ENCODE assay signal across 10 mouse cellular contexts in genomic region chr7:119875776-119876440, GRCm38 (mm10). TPM values are rescaled to one million over a fixed set of nuclear protein-coding genes. Genes with fewer than 3 reads are reported as not detected.
DNase-seq lines count a peak whose midpoint lies in the region; ATAC-seq lines count a peak whose summit lies in the region.
"Had no signal": no experiment of that assay in that cellular context is flagged by ENCODE, and none has a peak within 500 bp of the region (broad histone marks: within the 10 kb centered on the region; RNA-seq: fewer than 3 reads in every experiment).

No protein-coding gene starts in this region.

- H3K9me3 ChIP-seq in midbrain, embryonic 13.5 days, result no peaks in the 10 kb centered on the region
- H3K9me3 ChIP-seq: embryonic facial prominence, embryonic 12.5 days; liver, embryonic 13.5 days had no signal

- WGBS in midbrain, embryonic 13.5 days, result 62% methylated on average over 3 of the region's 3 CpGs

- no peak overlapping the region for H3K4me3 ChIP-seq in midbrain, embryonic 13.5 days (replicated peaks)
- H3K4me3 ChIP-seq: embryonic facial prominence, embryonic 12.5 days; liver, embryonic 13.5 days had no signal

- H3K4me1 ChIP-seq in midbrain, embryonic 13.5 days (replicated peaks), result peaks cover 15% of the 10 kb centered on the region
- H3K4me1 ChIP-seq: embryonic facial prominence, embryonic 12.5 days; liver, embryonic 13.5 days had no signal

- no peak for ATAC-seq in midbrain, embryonic 13.5 days

- H3K27me3 ChIP-seq in midbrain, embryonic 13.5 days, result no peaks in the 10 kb centered on the region
- H3K27me3 ChIP-seq: embryonic facial prominence, embryonic 12.5 days; liver, embryonic 13.5 days had no signal

- no peak overlapping the region; the same call in 1 of the 2 replicates for H3K27ac ChIP-seq in midbrain, embryonic 13.5 days
- H3K27ac ChIP-seq: embryonic facial prominence, embryonic 12.5 days; liver, embryonic 13.5 days had no signal

- H3K36me3 ChIP-seq in midbrain, embryonic 13.5 days, result peaks cover 15% of the 10 kb centered on the region
- H3K36me3 ChIP-seq: liver, embryonic 13.5 days had no signal

- H3K4me2 ChIP-seq in midbrain, embryonic 13.5 days (replicated peaks), result no peak overlapping the region
- H3K4me2 ChIP-seq: embryonic facial prominence, embryonic 12.5 days; liver, embryonic 13.5 days had no signal

- no peak overlapping the region for H3K9ac ChIP-seq in midbrain, embryonic 13.5 days (replicated peaks)
- H3K9ac ChIP-seq: embryonic facial prominence, embryonic 12.5 days; liver, embryonic 13.5 days had no signal

- DNase-seq in heart, adult 11 months, result peak; percentile 92
- DNase-seq in heart, postnatal 4 days, result no peak
- peak; percentile 70 for DNase-seq in adipocyte (ENCODE audit: low spot score)
- DNase-seq in cerebellum, postnatal 25 days, result peak; percentile 43 to 66
- DNase-seq in left cerebral cortex, adult 11 months (ENCODE audit: low spot score), result peak; percentile 65
- no peak for DNase-seq in spleen, postnatal 4 days (ENCODE audit: low spot score in 2 of 2)
- DNase-seq in urinary bladder, postnatal 14 days (ENCODE audit: low spot score), result no peak
- DNase-seq: liver, embryonic 13.5 days had no signal

RNA-seq across cellular contexts. Expression of gene Lyrm1, which starts 19.8 kb away (rescaled TPM):
- 1 to 10 TPM; 4.9 to 5.0 TPM for total RNA-seq in heart, postnatal 4 days (2021)
- polyA plus RNA-seq in midbrain, embryonic 13.5 days (2015; fragmentation: Nextera tagmentation; extraction: Ambion mirVana), result 17.3 and 17.9 TPM in 2 replicates

RNA-seq across cellular contexts. Expression of gene Dcun1d3, which starts 20.2 kb away (rescaled TPM):
- total RNA-seq in heart, postnatal 4 days (2021), result 10 to 100 TPM; 13.9 to 15.9 TPM
- polyA plus RNA-seq in midbrain, embryonic 13.5 days (2015; fragmentation: Nextera tagmentation; extraction: Ambion mirVana), result 18.8 and 18.9 TPM in 2 replicates

Comparison
In these comparisons a context has a peak if more than half of its experiments do, and no peak if none do; other contexts are left out.
1. DNase-seq: peak in heart, adult 11 months (single experiment), adipocyte (single experiment), cerebellum, postnatal 25 days (2 of 2) and left cerebral cortex, adult 11 months (single experiment); none in heart, postnatal 4 days (single experiment), spleen, postnatal 4 days (0 of 2) and urinary bladder, postnatal 14 days (single experiment).